Mouse (Mus musculus) bone marrow, adult 2 months (tissue): ENCODE measurements around the gene Ankrd37.

ENCODE experiments used
- CTCF ChIP-seq: fragments of 200-500 bp; IDR thresholded peaks from 2 replicates; pipeline ENCODE4 v1.5.1; 2011; ENCODE audit warnings: low read length, control low read depth; ENCODE audit not compliant: control insufficient read depth, insufficient read depth
- POLR2A ChIP-seq: fragments of 200-500 bp; IDR thresholded peaks from 2 replicates; pipeline ENCODE4 v1.6.1; 2011; ENCODE audit warnings: low read depth, mild to moderate bottlenecking, control low read depth, low read length, borderline replicate concordance; ENCODE audit not compliant: control insufficient read depth

- no peak for TF ChIP-seq CTCF
- TF ChIP-seq POLR2A = no peak
Observed at GRCm38 (mm10) chr8:45999138-45999783, 6.2 kb downstream of the Ankrd37 start, which contains the start of gene Lrp2bp.
